Mouse (Mus musculus): ENCODE measurements at regions not wholly inside any gene's neighbourhood (a gene's known extent, or its start where the extent isn't known, plus 50 kb on each side); places are given as distances from the start of the nearest gene placed in this dataset.

DNA sequence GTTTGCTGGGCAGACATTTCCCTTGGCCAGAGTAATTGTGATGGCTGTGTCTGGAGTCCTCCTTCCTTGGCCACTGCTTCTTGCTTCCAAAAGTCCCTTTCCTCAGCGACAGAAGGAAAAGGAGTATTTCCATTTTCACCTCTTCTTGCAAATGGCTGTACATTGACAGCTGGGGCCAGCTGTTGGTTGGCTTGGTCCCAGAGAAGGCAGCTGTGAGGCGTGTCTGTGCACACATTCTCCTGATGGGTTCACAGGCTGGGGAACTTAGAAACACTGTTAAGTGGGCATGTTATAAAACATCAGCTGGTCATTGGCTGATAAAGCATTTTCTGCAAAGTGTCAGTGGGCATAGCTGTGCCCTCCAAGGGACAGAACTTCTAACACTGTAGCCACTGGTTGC, 290.4 kb upstream of the Trpc7 start:
- no peak for DNase-seq (ENCODE audit: low read depth)

GRCm38 (mm10) chr13:57170180-57170579, 274.4 kb upstream of the Trpc7 start:
- no peak for DNase-seq (ENCODE audit: low read depth)

DNA sequence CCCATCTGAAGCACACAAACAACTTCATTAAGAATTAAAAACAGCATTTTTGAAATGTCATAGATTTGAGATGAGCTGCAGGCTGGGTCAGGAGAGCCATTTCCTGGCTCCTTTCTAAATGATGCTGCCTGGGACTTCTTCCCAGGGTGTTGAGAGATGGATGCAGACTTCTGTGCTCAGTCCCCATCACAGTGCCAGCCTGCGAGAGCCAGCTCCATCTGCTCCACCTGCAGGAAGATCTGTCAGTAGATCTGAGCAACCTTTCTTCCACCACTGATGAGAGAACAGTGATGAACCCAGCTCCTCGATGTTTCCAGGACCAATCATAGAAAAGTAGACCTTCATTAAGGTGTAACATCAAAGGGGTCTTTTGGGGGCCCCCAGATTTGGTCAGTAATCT, 273.8 kb upstream of the Trpc7 start:
- no peak for DNase-seq (ENCODE audit: low read depth)

DNA sequence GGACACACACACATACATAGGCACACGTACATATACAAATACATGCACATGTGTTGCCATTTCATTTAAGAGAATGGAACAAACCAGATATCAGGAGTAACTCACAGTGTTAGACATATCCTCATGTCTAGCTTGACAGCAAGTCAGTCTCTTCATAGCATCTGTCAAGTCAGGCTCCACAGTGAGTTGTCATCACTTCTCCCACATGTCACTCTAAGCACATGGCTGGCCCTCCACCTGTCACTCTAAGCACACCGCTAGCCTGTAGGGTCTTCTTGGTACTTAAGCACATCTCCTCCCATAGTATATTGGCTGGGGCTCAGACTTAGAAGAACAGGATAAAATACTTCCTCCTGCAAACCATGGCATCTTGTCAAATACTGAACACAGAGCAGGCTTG, 269.6 kb upstream of the Trpc7 start:
- DNase-seq (ENCODE audit: low read depth): no peak

GRCm38 (mm10) chr13:57152787-57153186, 257.0 kb upstream of the Trpc7 start:
- DNase-seq (ENCODE audit: low read depth): no peak

GRCm38 (mm10) chr13:57147623-57148022, 251.8 kb upstream of the Trpc7 start:
- DNase-seq (ENCODE audit: low read depth): no peak

- no peak for DNase-seq (ENCODE audit: low read depth)
These were observed 250.9 kb upstream of the Trpc7 start for GRCm38 (mm10) chr13:57146708-57147107.

GRCm38 (mm10) chr13:57145782-57146181, 250.0 kb upstream of the Trpc7 start:
- no peak for DNase-seq (ENCODE audit: low read depth)

DNA sequence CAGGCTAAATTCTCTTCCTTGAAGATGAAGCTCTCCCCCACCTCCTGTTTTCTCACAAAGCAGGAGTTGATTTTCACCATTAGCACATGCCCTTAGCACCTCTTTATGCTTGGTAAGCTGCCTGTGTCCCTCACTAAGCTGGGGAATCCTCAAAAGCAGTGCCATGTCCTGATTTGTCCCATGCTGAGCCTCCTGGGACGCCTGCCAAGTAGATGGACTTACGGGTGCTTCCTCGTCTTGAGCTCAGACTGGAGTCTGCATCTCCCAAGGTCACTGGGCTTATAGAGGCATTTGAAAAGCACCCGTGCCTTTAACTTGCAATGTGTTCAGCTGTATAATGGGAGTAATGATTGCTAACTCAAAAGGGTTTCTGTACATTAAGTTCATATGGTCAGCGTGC, 247.1 kb upstream of the Trpc7 start:
- no peak for DNase-seq (ENCODE audit: low read depth)

GRCm38 (mm10) chr13:57142441-57142840, 246.6 kb upstream of the Trpc7 start:
- DNase-seq (ENCODE audit: low read depth): no peak

DNA sequence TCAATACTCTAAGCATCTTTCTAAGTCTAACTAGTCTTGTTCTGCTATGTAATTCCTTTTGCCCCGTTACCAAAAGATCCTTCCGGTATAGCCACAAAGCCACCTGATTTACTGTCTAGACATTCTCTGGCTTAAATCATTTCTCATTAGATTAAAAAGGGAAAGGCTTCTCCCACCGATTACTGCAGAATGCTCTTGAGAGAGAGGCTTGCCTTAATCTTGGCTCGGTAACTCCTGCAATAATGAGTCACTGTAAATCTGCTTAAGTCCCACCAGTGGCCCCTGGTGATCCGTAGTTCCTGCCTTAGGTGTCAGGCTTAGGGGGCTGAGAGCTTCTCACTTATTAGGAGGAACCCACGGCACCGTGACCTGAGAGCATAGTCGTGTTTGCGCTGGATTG, 220.1 kb upstream of the Trpc7 start:
- no peak for DNase-seq (ENCODE audit: low read depth)

DNA sequence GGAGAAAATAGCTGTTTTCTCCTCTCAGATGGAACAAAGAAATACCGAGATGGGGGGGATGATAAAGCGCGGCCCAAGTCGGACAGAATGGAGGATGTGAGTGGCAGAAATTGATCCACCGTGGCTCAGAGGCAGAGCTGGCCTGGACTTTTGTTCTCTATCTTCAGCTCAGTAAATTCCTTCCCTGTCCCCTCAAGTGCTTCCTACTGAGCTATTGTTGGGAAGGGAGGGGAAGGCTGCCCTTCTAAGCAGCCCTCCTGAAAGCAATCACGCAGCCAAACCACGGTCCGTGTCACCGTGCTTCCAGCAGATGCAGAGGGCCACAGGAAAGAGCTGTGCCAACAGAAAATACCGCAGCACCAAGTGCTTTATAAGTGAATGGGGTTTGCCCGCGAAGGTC, 212.2 kb upstream of the Trpc7 start:
- no peak for DNase-seq (ENCODE audit: low read depth)

DNA sequence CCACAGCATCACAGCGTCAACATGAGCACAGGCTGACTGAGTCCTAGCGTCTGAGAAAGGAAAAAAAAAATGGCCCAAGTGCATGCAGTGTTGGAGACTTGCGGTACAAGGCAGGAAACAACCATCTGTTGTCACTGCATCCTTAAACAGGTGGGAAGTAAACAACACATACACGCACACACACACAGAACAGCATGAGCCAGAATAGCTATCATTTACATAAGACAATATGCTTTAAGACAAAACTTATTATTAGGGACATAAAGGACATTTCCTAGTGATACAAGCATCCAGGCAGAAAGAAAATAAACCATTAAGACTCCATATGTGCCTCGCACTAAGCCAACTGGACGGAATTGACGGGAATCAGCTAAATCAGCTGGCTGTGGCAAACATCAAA, 203.8 kb upstream of the Trpc7 start:
- DNase-seq (ENCODE audit: low read depth): no peak

DNA sequence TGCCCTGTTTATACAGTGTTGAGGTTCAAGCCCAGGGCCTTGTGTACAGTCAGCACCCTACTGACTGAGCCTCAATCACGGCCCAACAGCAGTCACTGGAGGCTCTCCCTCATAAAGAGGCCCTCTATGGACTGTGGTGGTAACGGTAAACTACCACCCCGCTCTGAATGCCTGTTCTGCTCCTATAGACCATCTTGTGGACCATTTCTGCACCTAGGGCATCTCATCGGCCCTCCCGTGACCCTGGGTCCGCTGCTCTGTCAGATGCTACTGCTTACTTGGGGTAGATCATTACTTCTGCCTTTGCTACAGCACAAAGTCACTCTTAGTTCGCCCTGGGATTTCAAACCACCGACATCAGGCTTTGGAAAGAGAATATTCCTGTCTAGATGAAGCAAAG, 196.1 kb upstream of the Trpc7 start:
- no peak for DNase-seq (ENCODE audit: low read depth)

GRCm38 (mm10) chr13:57089381-57090075, 193.7 kb upstream of the Trpc7 start:
- no peak for DNase-seq (ENCODE audit: low read depth)

- DNase-seq (ENCODE audit: low read depth): no peak
These were observed 192.2 kb upstream of the Trpc7 start for GRCm38 (mm10) chr13:57087966-57088365.

DNA sequence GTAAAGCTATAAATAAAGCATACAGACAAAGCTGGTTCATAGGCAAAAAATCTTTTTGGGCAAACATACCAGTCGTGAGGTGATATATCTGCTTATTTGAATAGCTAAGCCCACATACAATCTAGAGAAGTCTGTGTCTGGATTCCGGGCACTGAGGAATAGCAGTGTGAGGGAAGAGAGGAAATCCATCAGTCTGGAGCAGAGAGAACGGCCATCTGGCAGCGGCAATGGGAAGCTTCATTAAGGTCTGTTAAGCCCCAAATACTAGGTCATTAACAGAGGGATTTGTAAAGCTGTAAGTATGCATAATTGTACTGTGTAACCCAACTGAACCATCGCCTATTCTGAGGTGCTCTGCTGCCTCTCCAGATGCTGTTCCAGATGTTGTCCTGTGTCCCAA, 191.6 kb upstream of the Trpc7 start:
- no peak for DNase-seq (ENCODE audit: low read depth)

- no peak for DNase-seq (ENCODE audit: low read depth)
These were observed 188.0 kb upstream of the Trpc7 start for GRCm38 (mm10) chr13:57083751-57084150.

GRCm38 (mm10) chr13:57070479-57070878, 174.7 kb upstream of the Trpc7 start:
- no peak for DNase-seq (ENCODE audit: low read depth)

GRCm38 (mm10) chr13:57061656-57062055, 165.9 kb upstream of the Trpc7 start:
- DNase-seq (ENCODE audit: low read depth): no peak

DNA sequence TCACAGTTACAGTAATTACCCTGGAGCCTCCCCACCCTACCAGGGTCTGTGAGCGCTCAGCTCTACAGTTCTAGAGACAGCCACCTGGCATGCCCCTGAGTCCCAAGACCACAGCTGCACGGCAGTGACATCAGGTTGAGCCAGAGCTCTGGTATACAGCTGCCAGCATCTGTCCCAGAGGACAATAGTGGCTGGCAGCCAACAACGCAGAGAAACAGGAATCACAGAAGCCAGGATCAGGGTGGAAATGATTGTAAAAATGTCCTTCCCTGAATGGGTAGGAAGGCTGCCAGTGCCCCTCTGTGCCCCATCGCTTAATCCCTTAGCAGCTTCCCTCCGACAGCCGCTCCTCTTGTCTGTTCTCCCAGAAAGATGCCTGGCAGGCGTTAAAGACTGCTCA, 165.3 kb upstream of the Trpc7 start:
- no peak for DNase-seq (ENCODE audit: low read depth)

- no peak for DNase-seq (ENCODE audit: low read depth)
These were observed 161.0 kb upstream of the Trpc7 start for GRCm38 (mm10) chr13:57056786-57057185.

DNA sequence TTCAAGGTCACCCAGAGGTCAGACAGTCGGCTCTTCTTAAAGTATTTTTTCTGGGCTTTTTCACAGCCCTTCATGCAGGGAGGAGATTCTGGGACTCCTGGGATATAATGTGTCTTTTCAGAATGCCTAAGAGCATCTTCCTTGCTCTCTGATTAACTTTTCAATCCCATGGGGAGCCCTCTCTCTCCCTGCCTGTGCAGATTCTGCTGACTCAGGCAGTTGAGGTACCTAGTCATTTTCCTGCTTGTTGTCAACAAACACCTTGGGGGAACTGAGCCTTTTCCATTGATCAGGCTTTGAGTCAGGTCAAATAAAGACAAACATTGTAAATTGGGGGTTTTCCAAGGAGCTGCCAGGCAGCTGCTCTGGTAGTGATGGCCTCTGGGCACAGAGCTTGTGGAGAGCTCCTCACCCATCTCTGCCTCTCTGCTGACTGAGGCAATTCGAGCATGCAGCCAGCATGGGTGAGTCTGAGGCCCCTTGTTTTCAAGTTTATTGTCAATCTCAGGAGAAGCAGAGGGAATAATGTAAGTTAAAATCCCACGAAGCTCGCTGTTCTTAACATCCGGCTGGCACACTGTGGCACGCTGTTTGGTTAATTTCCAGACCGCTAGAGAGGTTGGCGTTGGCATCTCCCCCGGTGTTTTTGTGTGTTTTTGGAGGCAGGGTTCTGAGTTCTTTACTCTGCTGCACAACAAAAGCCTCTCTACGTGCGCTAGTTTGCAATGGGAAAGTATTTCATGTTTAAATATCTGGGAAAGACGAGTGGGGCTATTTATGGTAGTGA, 159.8 kb upstream of the Trpc7 start:
- DNase-seq (ENCODE audit: low read depth): no peak

GRCm38 (mm10) chr13:57053361-57053760, 157.6 kb upstream of the Trpc7 start:
- DNase-seq (ENCODE audit: low read depth): no peak
